Comparison of ENCODE assay signal across 16 mouse cellular contexts in the genomic region with DNA sequence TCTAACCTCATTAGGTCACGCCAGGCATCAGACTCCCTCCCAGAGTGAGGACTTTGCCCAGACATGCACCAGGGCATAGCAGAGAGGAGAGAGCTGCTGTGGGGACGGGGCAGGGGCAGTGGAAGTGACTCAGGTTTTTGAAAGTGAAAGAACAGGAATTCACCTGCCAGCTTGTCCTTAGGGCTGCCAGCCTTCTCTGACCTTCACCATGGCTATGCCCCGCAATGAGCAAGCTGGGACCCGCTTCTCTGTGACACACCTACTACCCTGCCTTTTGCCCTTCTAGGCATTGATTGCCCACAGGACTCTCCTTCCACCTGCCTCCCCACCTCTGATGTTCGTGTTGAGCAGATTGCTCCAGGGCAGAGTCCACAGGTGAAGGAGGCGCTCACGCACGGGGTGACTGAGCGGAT. TPM values are rescaled to one million over a fixed set of nuclear protein-coding genes. Genes with fewer than 3 reads are reported as not detected.
DNase-seq lines count a peak whose midpoint lies in the region; ATAC-seq and TF ChIP-seq lines count a peak whose summit lies in the region.
"Had no signal": no experiment of that assay in that cellular context is flagged by ENCODE, and none has a peak within 500 bp of the region (broad histone marks: within the 10 kb centered on the region; RNA-seq: fewer than 3 reads in every experiment).

No protein-coding gene starts in this region.

- no peak overlapping the region for H3K27ac ChIP-seq in liver, embryonic 11.5 days (ENCODE audit: low read depth, low read length)
- peak overlapping the region; percentile 92 for H3K27ac ChIP-seq in intestine, postnatal 0 days (ENCODE audit: low read depth, low read length)
- 0 out of 2 replicates have a peak overlapping the region, but pooled peaks have one; percentile 46 for H3K27ac ChIP-seq in limb, embryonic 10.5 days
- H3K27ac ChIP-seq: embryonic facial prominence, embryonic 15.5 days; limb, embryonic 12.5 days had no signal

- 67% methylated on average over 9 of the region's 9 CpGs for WGBS in liver, embryonic 11.5 days
- WGBS in intestine, postnatal 0 days, result 41% methylated on average over 9 of the region's 9 CpGs
- WGBS in limb, embryonic 10.5 days, result 81% methylated on average over 9 of the region's 9 CpGs

- no peak for ATAC-seq in liver, embryonic 11.5 days (replicated peaks; ENCODE audit: low FRiP score)
- peak; percentile 92 for ATAC-seq in intestine, postnatal 0 days
- ATAC-seq: Patski had no signal

- peak; percentile 10 for DNase-seq in liver
- DNase-seq in liver, embryonic 11.5 days (ENCODE audit: low spot score), result no peak
- no peak for DNase-seq in limb, embryonic 10.5 days (ENCODE audit: low spot score)
- DNase-seq in urinary bladder, adult 2 months (ENCODE audit: low spot score), result peak; percentile 39
- DNase-seq in thymus, postnatal 4 days, result no peak
- no peak for DNase-seq in cerebellum, postnatal 4 days (ENCODE audit: low spot score in 2 of 2)
- no peak for DNase-seq in thymus, postnatal 25 days
- DNase-seq: adrenal gland, postnatal 14 days; B cell, adult 2 months; cerebellum, postnatal 25 days; heart, postnatal 4 days; lung, postnatal 36 days had no signal

- H3K27me3 ChIP-seq in liver, embryonic 11.5 days (replicated peaks; ENCODE audit: control insufficient read depth, insufficient read depth, low read length), result no peaks in the 10 kb centered on the region
- no peaks in the 10 kb centered on the region for H3K27me3 ChIP-seq in intestine, postnatal 0 days (replicated peaks; ENCODE audit: control insufficient read depth, insufficient read depth, low read length)
- no peaks in the 10 kb centered on the region for H3K27me3 ChIP-seq in limb, embryonic 10.5 days (ENCODE audit: low read depth, poor library complexity, severe bottlenecking)
- H3K27me3 ChIP-seq: embryonic facial prominence, embryonic 15.5 days; limb, embryonic 12.5 days; Patski had no signal

- H3K9me3 ChIP-seq in liver, embryonic 11.5 days (ENCODE audit: control insufficient read depth, low read length), result no peaks in the 10 kb centered on the region
- no peaks in the 10 kb centered on the region for H3K9me3 ChIP-seq in intestine, postnatal 0 days (ENCODE audit: control insufficient read depth)
- no peaks in the 10 kb centered on the region for H3K9me3 ChIP-seq in limb, embryonic 10.5 days (replicated peaks)
- H3K9me3 ChIP-seq: embryonic facial prominence, embryonic 15.5 days; limb, embryonic 12.5 days had no signal

- no peaks in the 10 kb centered on the region for H3K36me3 ChIP-seq in liver, embryonic 11.5 days (ENCODE audit: control insufficient read depth, insufficient read depth, low read length)
- H3K36me3 ChIP-seq in intestine, postnatal 0 days (ENCODE audit: control insufficient read depth, insufficient read depth), result no peaks in the 10 kb centered on the region
- H3K36me3 ChIP-seq in limb, embryonic 10.5 days, result no peaks in the 10 kb centered on the region
- H3K36me3 ChIP-seq: embryonic facial prominence, embryonic 15.5 days; limb, embryonic 12.5 days had no signal

- no peak overlapping the region for H3K4me3 ChIP-seq in liver, embryonic 11.5 days (ENCODE audit: low read depth, low read length)
- 0 out of 2 replicates have a peak overlapping the region, but pooled peaks have one; percentile 11 for H3K4me3 ChIP-seq in intestine, postnatal 0 days (ENCODE audit: low read depth, low read length)
- H3K4me3 ChIP-seq in limb, embryonic 10.5 days, result no peak overlapping the region
- H3K4me3 ChIP-seq: embryonic facial prominence, embryonic 15.5 days; limb, embryonic 12.5 days had no signal

- no peak for TF ChIP-seq CTCF in intestine, postnatal 0 days (IDR thresholded peaks at IDR 0.05; ENCODE audit: low read depth)

- no peak overlapping the region for H3K9ac ChIP-seq in liver, embryonic 11.5 days (ENCODE audit: low read depth, low read length)
- no peak overlapping the region for H3K9ac ChIP-seq in intestine, postnatal 0 days (ENCODE audit: low read depth, low read length)
- H3K9ac ChIP-seq: embryonic facial prominence, embryonic 15.5 days; limb, embryonic 12.5 days had no signal

- no peak overlapping the region for H3K4me2 ChIP-seq in liver, embryonic 11.5 days
- H3K4me2 ChIP-seq in intestine, postnatal 0 days (replicated peaks; ENCODE audit: low read depth), result peak overlapping the region; percentile 50
- H3K4me2 ChIP-seq: embryonic facial prominence, embryonic 15.5 days; limb, embryonic 12.5 days had no signal

- H3K4me1 ChIP-seq in liver, embryonic 11.5 days (replicated peaks; ENCODE audit: control insufficient read depth, insufficient read depth, low read length), result peaks cover 14% of the 10 kb centered on the region
- 0 out of 2 replicates have a peak, but pooled peaks cover 4% of the 10 kb centered on the region for H3K4me1 ChIP-seq in intestine, postnatal 0 days (replicated peaks; ENCODE audit: control insufficient read depth, insufficient read depth, low read length)
- H3K4me1 ChIP-seq in limb, embryonic 10.5 days, result peaks cover 39% of the 10 kb centered on the region

RNA-seq across cellular contexts. Expression of gene Chd9, which starts 2.7 kb away (rescaled TPM):
- 22.0 and 25.3 TPM in 2 replicates for polyA plus RNA-seq in liver, embryonic 11.5 days (2014; fragmentation: Nextera tagmentation; extraction: Ambion mirVana)
- polyA plus RNA-seq in intestine, postnatal 0 days (2015; fragmentation: Nextera tagmentation; extraction: Ambion mirVana), result 234 and 236 TPM in 2 replicates
- 35.8 and 45.5 TPM in 2 replicates for polyA plus RNA-seq in limb, embryonic 10.5 days (2016; fragmentation: Nextera tagmentation; extraction: Ambion mirVana)
- 125 and 145 TPM in 2 replicates for polyA plus RNA-seq in urinary bladder, adult 2 months (2012; rRNA removed)

RNA-seq across cellular contexts. Expression of gene Gm19935, which starts 8.3 kb away (rescaled TPM):
- polyA plus RNA-seq in liver, embryonic 11.5 days (2014; fragmentation: Nextera tagmentation; extraction: Ambion mirVana), result not detected in 2 replicates
- 0.16 TPM in 1 of 2 replicates, not detected in the other for polyA plus RNA-seq in intestine, postnatal 0 days (2015; fragmentation: Nextera tagmentation; extraction: Ambion mirVana)
- not detected in 2 replicates for polyA plus RNA-seq in limb, embryonic 10.5 days (2016; fragmentation: Nextera tagmentation; extraction: Ambion mirVana)
- 0.16 and 0.34 TPM in 2 replicates for polyA plus RNA-seq in urinary bladder, adult 2 months (2012; rRNA removed)
- polyA plus RNA-seq: limb, embryonic 12.5 days had no signal

Comparison
In these comparisons a context has a peak if more than half of its experiments do, and no peak if none do; other contexts are left out.
1. DNase-seq: peak in liver (single experiment) and urinary bladder, adult 2 months (single experiment); none in liver, embryonic 11.5 days (single experiment), limb, embryonic 10.5 days (single experiment), thymus, postnatal 4 days (single experiment), cerebellum, postnatal 4 days (0 of 2) and thymus, postnatal 25 days (single experiment).